Mouse (Mus musculus): ENCODE data around the gene Fbxo21.

The Fbxo21 gene

DNA sequence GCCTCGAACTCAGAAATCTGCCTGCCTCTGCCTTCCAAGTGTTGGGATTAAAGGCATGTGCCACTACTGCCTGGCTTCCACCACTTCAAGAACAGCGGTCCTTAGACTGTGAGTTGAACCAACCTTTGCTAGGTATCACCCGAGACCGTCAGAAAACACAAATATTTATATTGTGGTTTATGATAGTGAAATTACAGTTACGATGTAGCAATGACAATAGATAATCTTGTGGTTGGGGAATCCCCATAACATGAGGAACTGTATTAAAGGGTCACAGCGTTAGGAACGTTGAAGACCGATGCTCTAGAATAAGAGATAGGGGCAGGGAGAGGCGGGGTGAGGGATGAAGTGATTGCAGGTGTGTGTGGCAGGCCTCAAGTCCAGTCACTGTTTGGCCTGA, 68.9 kb downstream of the Fbxo21 start:
- DNase-seq (ENCODE audit: low spot score) = no peak

DNA sequence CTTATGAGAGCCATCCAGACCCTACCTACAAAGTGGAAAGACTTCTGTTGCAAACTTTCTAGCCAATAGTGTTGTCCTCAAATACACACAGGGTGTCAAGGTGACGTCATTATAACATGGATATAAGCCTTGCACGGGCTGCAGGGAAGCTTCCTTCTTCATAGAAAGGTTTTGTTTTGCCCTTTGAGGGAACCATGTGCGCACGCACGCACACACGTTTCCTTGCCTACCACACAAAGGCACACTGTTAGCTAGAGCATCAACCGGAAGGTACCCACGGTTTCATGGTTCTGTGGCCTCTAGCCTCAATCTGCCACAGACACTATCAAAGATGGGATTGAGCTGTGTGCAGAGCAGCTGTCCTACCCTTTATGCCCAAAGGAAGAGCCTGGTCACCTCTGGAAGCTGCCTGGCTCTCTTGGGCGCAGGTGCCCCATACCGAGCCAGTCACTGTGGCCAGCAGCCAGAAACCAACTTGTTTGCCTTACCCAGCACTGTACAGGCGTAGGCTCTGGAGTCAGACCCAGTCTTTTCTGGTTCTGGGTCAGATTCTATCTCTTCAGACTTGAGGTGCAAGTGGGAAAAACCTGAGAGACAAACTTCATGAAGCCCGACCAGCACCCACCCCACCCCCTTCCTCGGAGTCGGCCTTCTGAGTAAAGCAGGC, 70.7 kb downstream of the Fbxo21 start:
- DNase-seq (ENCODE audit: low spot score) = no peak

DNA sequence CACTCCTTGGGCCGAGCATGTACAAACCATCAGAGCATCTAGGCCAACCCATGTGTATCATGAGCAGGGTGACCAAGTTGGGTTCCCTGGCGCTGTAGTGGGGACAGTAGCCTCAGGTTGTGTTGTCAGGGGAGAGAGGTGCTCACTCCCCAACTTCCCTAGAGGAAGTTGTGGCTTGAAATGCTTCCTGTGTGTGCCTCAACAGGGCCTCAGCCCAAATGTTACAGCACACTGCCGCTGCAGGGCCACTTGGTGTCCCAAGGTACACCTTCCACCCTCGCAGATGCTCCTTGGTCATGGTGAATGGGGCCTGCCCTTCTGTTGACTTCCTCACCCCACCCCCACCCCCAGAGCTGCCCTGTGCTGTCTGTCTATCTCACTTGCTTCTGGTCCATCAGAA, 71.9 kb downstream of the Fbxo21 start:
- no peak for DNase-seq (ENCODE audit: low spot score)

DNA sequence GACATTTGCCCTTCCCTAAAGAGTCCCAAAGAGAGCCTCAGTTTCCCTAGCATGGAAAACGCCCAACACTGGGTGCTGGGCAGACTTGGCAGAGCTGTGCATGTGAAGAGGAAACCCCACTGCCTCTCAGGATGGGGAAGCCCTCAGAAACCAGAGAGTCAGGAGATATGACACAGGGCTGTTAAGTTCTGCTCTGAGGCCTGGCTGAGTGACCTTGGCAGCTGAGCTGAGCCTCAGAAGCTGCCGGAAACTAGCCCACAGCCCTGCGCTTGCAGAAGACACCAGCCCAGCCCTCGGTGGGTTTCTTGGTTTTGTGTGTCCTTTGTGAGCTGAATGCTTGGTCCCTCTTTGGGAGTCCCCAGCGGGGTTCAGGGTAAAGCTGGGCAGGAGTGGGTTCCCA, 72.4 kb downstream of the Fbxo21 start:
- DNase-seq (ENCODE audit: low spot score) = no peak

DNA sequence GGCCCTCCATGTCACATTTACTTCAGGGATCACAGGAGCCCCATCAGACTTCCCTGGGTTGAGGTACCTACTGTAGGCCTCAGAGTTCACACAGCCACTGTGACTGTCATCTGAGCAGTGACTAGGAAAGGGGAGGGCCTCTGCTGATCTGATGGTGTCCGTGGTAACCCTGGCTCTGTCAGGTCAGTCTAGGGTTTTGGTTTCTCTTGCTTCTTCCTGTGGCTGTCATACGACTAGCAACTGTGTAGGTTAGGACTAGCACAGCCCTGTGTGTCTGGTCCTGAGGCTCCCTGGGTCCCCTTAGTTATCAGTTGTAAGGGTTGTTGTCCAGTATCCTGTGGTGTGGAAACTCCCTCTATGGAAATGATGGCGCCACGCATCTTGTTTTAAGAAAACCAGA, 74.2 kb downstream of the Fbxo21 start:
- no peak for DNase-seq (ENCODE audit: low spot score)

DNA sequence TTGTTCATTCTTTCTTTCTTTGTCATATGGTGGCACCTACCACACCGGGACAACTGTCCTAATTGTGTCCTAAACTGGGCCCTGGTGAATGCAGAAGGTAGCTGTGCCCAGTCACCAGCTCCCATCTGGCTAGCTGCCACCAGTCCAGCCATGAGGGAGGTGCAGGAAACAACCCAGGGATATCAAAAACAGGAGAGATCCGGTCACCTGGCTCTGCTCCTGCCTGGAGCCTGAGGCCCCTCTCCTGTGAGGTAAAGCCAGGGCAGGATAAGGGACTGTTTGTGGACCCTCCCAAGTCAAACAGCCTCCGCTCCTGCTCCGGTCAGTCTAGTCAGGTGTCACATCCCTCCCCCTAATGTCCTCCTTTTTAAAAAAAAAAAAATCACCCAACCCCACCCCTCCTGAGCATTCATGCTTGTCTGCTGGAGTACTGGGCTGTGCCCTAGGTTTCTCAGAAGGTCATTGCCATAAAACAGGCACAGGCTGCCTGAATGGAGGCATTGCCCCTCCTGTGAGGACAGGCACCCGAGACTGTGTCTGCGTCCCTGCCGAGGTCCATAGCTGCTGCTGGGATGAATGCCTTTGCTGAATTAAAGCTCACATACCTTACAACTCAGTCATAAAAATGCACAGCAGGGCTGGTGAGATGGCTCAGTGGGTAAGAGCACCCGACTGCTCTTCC, 75.6 kb downstream of the Fbxo21 start:
- no peak for DNase-seq (ENCODE audit: low spot score)

DNA sequence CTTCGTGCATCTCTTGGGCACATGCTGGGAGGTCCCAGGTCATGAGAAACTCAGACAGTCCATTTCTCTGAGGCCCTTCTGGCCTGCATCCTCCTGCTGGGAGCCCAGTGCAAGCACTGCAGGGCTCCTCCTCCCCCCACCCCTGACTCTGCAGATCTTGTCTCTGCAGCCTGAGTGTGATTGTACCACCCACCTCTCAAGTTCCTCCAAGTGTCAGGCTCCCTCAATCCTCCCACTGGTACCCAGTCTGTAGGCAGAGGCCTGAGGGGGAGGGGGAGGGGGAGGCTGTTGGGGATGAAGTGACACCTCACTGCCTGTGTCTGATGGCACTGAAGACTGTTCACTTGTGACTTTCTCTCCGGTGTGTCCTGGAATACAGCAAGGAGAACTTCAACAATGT, 76.7 kb downstream of the Fbxo21 start:
- no peak for DNase-seq (ENCODE audit: low spot score)

DNA sequence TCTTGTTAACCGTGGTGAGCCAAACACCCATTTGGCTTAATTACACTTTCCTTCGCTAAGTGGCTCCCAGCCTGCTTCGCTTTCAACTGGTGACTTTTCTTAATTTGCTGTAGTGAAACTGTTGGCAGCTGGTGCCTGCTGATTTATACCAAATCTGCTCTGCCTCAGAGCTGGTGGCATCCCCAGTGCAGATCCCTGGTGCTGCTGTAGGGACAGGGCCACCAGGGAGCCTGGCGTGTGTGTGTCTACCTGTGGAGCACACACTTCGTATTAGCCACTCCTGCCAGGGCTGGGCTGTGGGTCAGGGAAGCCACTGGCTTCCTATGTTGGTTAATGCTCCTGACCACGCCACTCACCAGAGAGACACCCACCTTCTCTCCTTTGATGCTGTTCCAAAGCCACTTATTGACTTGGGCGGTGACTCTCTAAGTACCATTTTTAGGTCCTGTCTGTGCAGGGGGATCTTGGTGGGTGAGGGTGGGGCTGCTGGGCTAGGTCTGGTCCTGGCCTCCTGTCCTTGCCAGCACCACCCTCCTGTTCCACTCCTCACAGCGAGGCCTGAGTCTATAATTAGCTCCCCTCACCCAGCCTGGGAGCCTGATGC, 81.1 kb downstream of the Fbxo21 start:
- DNase-seq (ENCODE audit: low spot score) = no peak

DNA sequence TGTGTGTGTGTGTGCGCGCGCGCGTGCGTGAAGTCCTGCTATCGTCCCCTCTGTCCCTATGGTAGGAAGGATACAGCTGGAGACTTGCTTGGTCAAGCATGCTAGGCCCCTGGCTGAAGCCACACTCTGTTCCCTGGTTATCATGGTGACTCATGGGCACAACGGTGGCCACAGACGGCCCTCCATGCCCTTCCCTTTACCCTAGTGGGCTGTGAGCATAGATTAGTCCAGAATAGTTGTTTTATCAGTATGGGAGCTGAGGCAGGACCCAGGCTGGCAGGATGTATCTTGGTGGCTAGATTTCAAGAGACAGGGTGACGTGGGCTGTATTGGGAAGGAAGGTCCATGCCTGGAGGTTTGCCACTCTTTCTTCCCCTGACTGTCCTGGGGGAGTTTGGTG, 82.3 kb downstream of the Fbxo21 start:
- DNase-seq (ENCODE audit: low spot score) = no peak

DNA sequence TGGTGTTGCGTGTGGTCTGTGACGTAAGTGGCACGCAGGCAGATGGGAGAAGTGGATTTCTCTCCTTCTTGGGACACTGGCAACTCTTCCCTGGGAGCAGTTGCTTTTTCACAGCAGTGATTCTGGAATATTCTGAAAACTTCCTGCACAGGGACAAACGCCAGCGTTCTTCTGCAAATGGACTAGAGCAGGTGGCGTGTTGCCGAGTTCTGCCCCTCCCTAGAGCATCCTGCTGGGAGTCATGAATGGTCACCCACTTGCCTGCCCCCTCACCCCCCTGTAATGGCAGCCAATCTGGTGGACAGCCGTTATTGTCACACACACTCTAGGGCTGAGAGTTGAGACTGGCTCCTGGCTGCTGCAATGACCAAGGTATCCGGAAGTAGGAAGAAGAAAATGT, 83.1 kb downstream of the Fbxo21 start:
- DNase-seq (ENCODE audit: low spot score) = no peak

All from ovary, postnatal 10 days (tissue).